Mouse (Mus musculus): ENCODE measurements around the gene Mroh8. TPM values are rescaled to one million over a fixed set of nuclear protein-coding genes. Genes with fewer than 3 reads are reported as not detected.

Mroh8 gene
- total and polyA plus RNA-seq, 2 experiments = under 0.01 to 0.05 TPM

DNA sequence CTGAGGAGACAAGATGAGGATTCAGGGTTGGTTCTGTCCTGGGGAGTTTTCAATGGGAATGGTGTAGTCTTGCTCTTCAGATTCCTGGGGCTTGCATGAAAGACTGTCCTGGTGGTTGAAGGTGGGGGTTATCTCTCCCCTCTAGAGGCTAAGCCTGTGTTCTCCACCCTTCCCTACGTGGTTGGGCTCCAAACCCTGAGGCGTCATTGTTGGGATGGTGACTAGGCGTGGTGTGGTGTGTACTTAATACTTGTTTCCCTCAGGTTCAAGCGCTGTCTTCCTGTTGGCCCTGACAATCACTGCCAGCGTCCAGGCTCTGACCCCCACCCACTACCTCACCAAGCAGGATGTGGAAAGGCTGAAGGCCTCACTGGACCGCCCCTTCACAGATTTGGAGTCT lies 4.0 kb upstream of the Mroh8 start:
- H3K9ac ChIP-seq (ENCODE audit: low read depth, low read length) = no peak overlapping the region
- 92% methylated on average over 6 of the region's 6 CpGs for WGBS
- H3K27ac ChIP-seq (replicated peaks; ENCODE audit: insufficient read depth, low read depth, low read length) = no peak overlapping the region
- peaks cover 22% of the 10 kb centered on the region for H3K36me3 ChIP-seq (ENCODE audit: control insufficient read depth, insufficient read depth, low read length)
- no peak overlapping the region for H3K4me3 ChIP-seq (ENCODE audit: insufficient read depth, low read depth, low read length)
- H3K4me1 ChIP-seq (ENCODE audit: control insufficient read depth, insufficient read depth, low read length) = peaks cover 4% of the 10 kb centered on the region
- H3K79me2 ChIP-seq (ENCODE audit: control insufficient read depth, insufficient read depth, low read length) = peaks cover 25% of the 10 kb centered on the region; the same call in 1 of the 2 replicates
- no peak for DNase-seq (ENCODE audit: extremely low read depth, low read depth, low spot score)
- H3K27me3 ChIP-seq (ENCODE audit: control insufficient read depth, insufficient read depth, low read length) = no peaks in the 10 kb centered on the region
- TF ChIP-seq POLR2A (IDR thresholded peaks at IDR 0.05; ENCODE audit: extremely low read depth, insufficient read depth, low read length) (no peak), CTCF (IDR thresholded peaks at IDR 0.05; ENCODE audit: low read depth, low read length) (no peak)

DNA sequence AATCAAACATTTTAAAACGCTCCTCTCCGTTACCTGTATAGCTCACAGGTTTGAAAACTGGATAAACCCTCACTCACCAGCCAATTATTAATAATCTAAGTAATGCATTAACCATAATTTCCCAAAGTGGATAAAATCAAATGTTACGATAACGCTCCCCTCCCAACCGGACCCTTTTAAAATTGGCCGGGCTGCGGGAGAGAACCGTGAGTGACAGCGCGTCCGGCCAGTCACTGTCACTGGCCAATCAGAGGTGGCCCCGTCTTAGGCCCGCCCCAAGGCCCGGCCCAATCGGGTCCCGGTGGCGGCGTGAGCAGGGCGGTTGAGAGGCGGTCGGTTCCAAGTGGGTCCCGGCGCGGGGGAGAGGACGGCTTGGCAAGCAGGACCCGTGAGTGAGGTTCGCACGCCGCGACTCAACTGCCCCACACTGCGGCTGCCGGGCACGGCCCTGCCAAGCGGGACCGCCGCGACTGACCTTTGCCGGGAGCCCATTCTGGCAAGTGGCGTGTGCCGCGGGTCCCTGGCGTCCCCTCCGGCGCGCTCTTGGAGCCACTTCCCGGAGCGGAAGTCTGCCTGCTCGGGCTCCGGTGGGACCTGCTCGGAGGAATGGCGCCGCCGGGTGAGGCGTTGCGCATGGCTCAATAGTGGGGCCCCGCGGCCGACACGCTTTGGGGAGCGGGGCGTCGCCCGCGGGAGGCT lies 483 bp downstream of the Mroh8 start, which contains the start of gene Rpn2:
Gene Rpn2, plus strand, starts transcription at position 301 of the 699 bp plus-strand sequence.
- under 1% methylated on average over 64 of the region's 64 CpGs for WGBS
- peaks cover 23% of the 10 kb centered on the region; the same call in 1 of the 2 replicates for H3K79me2 ChIP-seq (ENCODE audit: control insufficient read depth, insufficient read depth, low read length)

DNA sequence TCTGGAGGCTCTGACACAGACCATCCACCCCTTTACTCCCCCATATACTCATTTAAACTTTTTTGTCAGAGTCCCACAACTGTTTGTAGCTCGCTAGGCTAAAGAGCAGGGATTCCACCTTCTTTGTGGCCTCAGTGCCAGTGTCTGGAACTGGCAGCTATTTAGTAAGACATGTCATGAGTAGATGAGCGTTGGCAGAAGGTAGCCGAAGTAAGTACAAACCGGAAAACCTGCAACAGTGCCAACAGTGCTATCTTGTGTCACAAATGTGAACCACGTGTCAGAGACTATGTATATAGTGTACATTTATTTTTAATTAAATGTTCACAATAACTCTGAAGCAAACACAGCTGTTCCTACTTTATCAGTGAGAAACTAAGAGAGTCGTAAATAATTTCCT lies 15.5 kb downstream of the Mroh8 start:
- Histone ChIP-seq H3K79me2 (ENCODE audit: control insufficient read depth, insufficient read depth, low read length) (no peaks in the 10 kb centered on the region), H3K4me1 (ENCODE audit: control insufficient read depth, insufficient read depth, low read length) (no peaks in the 10 kb centered on the region), H3K9ac (ENCODE audit: low read depth, low read length) (no peak overlapping the region), H3K4me3 (ENCODE audit: insufficient read depth, low read depth, low read length) (no peak overlapping the region), H3K36me3 (ENCODE audit: control insufficient read depth, insufficient read depth, low read length) (no peaks in the 10 kb centered on the region), H3K27ac (replicated peaks; ENCODE audit: insufficient read depth, low read depth, low read length) (no peak overlapping the region), H3K27me3 (ENCODE audit: control insufficient read depth, insufficient read depth, low read length) (no peaks in the 10 kb centered on the region)
- TF ChIP-seq CTCF (IDR thresholded peaks at IDR 0.05; ENCODE audit: low read depth, low read length) = no peak
- TF ChIP-seq POLR2A (IDR thresholded peaks at IDR 0.05; ENCODE audit: extremely low read depth, insufficient read depth, low read length) = no peak
- WGBS = 69% methylated on average over 6 of the region's 6 CpGs
- DNase-seq (ENCODE audit: extremely low read depth, low read depth, low spot score) = no peak

More for the DNA sequence above, 483 bp downstream of the Mroh8 start, which contains the start of gene Rpn2:
- Histone ChIP-seq H3K4me3 (ENCODE audit: insufficient read depth, low read depth, low read length) (peak within 1 kb of the TSS; percentile 92), H3K27ac (replicated peaks; ENCODE audit: insufficient read depth, low read depth, low read length) (peak within 1 kb of the TSS; percentile 94), H3K27me3 (ENCODE audit: control insufficient read depth, insufficient read depth, low read length) (no peaks in the 10 kb centered on the region), H3K36me3 (ENCODE audit: control insufficient read depth, insufficient read depth, low read length) (peaks cover 8% of the 10 kb centered on the region; the same call in 1 of the 2 replicates), H3K4me1 (ENCODE audit: control insufficient read depth, insufficient read depth, low read length) (peaks cover 4% of the 10 kb centered on the region), H3K9ac (ENCODE audit: low read depth, low read length) (peak within 1 kb of the TSS; percentile 99)
- no peak for TF ChIP-seq CTCF (IDR thresholded peaks at IDR 0.05; ENCODE audit: low read depth, low read length)
- peak; percentile 39; the same call in 1 of the 2 replicates for TF ChIP-seq POLR2A (IDR thresholded peaks at IDR 0.05; ENCODE audit: extremely low read depth, insufficient read depth, low read length)
- peak; percentile 73 for DNase-seq (ENCODE audit: extremely low read depth, low read depth, low spot score)

DNA sequence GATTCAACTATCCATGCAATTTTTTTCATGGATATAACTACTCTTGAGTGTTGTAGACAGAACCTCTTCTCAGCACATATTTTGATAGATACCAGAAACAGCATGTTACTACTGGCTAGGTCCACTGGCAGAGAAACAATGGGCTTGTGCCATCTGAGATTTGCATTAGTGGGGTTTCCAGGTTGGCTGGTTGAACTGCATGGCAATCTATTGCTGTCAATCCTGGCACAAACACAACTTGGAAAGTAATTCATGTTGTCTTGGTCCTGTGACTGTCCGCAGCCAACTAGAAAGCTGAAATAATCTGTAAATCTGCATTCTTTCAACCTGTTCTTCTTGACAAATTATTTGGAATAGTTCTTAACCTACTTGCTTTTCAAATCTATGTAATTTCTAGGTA lies 16.2 kb downstream of the Mroh8 start:
- no peak for TF ChIP-seq CTCF (IDR thresholded peaks at IDR 0.05; ENCODE audit: low read depth, low read length)
- TF ChIP-seq POLR2A (IDR thresholded peaks at IDR 0.05; ENCODE audit: extremely low read depth, insufficient read depth, low read length) = no peak
- no peaks in the 10 kb centered on the region for H3K79me2 ChIP-seq (ENCODE audit: control insufficient read depth, insufficient read depth, low read length)
- no peaks in the 10 kb centered on the region for H3K27me3 ChIP-seq (ENCODE audit: control insufficient read depth, insufficient read depth, low read length)
- H3K27ac ChIP-seq (replicated peaks; ENCODE audit: insufficient read depth, low read depth, low read length) = no peak overlapping the region
- H3K4me3 ChIP-seq (ENCODE audit: insufficient read depth, low read depth, low read length) = no peak overlapping the region
- no peak overlapping the region for H3K9ac ChIP-seq (ENCODE audit: low read depth, low read length)
- 89% methylated on average over 1 of the region's 1 CpGs for WGBS
- H3K4me1 ChIP-seq (ENCODE audit: control insufficient read depth, insufficient read depth, low read length) = no peaks in the 10 kb centered on the region
- H3K36me3 ChIP-seq (ENCODE audit: control insufficient read depth, insufficient read depth, low read length) = no peaks in the 10 kb centered on the region
- no peak for DNase-seq (ENCODE audit: extremely low read depth, low read depth, low spot score)

DNA sequence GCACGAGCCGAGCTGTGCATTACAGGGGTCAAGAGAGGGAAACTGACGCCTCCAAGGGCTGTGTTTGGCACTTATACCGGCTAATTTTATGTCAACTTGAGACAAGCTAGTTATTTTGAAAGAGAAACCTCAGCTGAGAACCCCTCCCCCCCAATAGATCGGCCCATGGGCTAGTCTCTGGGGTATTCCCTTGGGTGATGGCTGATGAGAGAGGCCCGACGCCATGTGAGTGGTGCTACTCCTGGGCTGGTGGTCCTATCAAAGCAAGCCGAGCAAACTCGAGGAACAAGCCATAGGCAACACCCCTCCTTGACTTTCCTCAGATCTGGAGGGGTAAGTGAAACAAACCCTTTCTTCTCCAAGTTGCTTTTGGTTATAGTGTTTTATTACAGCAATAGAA lies 16.8 kb downstream of the Mroh8 start:
- Histone ChIP-seq H3K36me3 (ENCODE audit: control insufficient read depth, insufficient read depth, low read length) (no peaks in the 10 kb centered on the region), H3K27ac (replicated peaks; ENCODE audit: insufficient read depth, low read depth, low read length) (no peak overlapping the region), H3K4me3 (ENCODE audit: insufficient read depth, low read depth, low read length) (no peak overlapping the region), H3K4me1 (ENCODE audit: control insufficient read depth, insufficient read depth, low read length) (no peaks in the 10 kb centered on the region), H3K79me2 (ENCODE audit: control insufficient read depth, insufficient read depth, low read length) (no peaks in the 10 kb centered on the region), H3K9ac (ENCODE audit: low read depth, low read length) (no peak overlapping the region), H3K27me3 (ENCODE audit: control insufficient read depth, insufficient read depth, low read length) (no peaks in the 10 kb centered on the region)
- no peak for DNase-seq (ENCODE audit: extremely low read depth, low read depth, low spot score)
- TF ChIP-seq POLR2A (IDR thresholded peaks at IDR 0.05; ENCODE audit: extremely low read depth, insufficient read depth, low read length) = no peak
- TF ChIP-seq CTCF (IDR thresholded peaks at IDR 0.05; ENCODE audit: low read depth, low read length) = no peak
- 78% methylated on average over 9 of the region's 9 CpGs for WGBS

DNA sequence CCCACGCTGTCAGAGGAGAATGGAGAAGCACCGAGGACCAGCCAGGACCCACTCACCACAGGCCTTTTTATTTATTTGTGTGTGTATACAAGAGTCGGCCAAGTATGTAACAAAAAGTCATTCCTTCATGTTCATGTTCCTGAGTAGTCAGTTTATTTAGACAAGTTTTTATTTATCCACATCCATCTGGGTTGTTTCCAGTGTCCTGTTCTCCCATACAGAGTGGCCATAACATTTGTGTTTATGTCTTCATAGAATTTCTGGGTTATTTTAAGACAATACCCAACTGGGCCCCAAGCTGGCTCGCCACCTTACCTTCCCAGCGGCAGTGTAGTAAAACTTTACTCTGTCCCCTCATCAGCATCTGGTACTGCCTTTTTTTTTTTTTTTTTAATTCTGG lies 17.4 kb downstream of the Mroh8 start:
- Histone ChIP-seq H3K4me3 (ENCODE audit: insufficient read depth, low read depth, low read length) (no peak overlapping the region), H3K79me2 (ENCODE audit: control insufficient read depth, insufficient read depth, low read length) (no peaks in the 10 kb centered on the region), H3K36me3 (ENCODE audit: control insufficient read depth, insufficient read depth, low read length) (no peaks in the 10 kb centered on the region), H3K9ac (ENCODE audit: low read depth, low read length) (no peak overlapping the region), H3K27me3 (ENCODE audit: control insufficient read depth, insufficient read depth, low read length) (no peaks in the 10 kb centered on the region), H3K27ac (replicated peaks; ENCODE audit: insufficient read depth, low read depth, low read length) (no peak overlapping the region), H3K4me1 (ENCODE audit: control insufficient read depth, insufficient read depth, low read length) (no peaks in the 10 kb centered on the region)
- TF ChIP-seq POLR2A (IDR thresholded peaks at IDR 0.05; ENCODE audit: extremely low read depth, insufficient read depth, low read length) = no peak
- TF ChIP-seq CTCF (IDR thresholded peaks at IDR 0.05; ENCODE audit: low read depth, low read length) = no peak
- DNase-seq (ENCODE audit: extremely low read depth, low read depth, low spot score) = no peak
- WGBS = 86% methylated on average over 5 of the region's 5 CpGs

All from liver, adult 2 months (tissue).